Mouse (Mus musculus): ENCODE results near the gene Egfl6. TPM values are rescaled to one million over a fixed set of nuclear protein-coding genes. Genes with fewer than 3 reads are reported as not detected.
"Not testable (repeated sequence)": the region's sequence is repeated elsewhere in the genome, so short reads cannot be mapped to it uniquely, and the experiment has no call there.

Gene Egfl6
- total RNA-seq, 2 experiments from 2014 or later = not detected

GRCm38 (mm10) chrX:166518345-166518744 lies 67.2 kb downstream of the Egfl6 start, which contains the start of gene Tceanc:
Tceanc (minus strand) TSS chrX:166518567.
- ATAC-seq (ENCODE audit: poor library complexity, severe bottlenecking) = peak; percentile 39

- ATAC-seq (ENCODE audit: poor library complexity, severe bottlenecking) = no peak
These were observed 68.9 kb downstream of the Egfl6 start for GRCm38 (mm10) chrX:166516631-166517030.

- ATAC-seq (ENCODE audit: poor library complexity, severe bottlenecking) = no peak
These were observed 69.6 kb downstream of the Egfl6 start for GRCm38 (mm10) chrX:166515923-166516322.

DNA sequence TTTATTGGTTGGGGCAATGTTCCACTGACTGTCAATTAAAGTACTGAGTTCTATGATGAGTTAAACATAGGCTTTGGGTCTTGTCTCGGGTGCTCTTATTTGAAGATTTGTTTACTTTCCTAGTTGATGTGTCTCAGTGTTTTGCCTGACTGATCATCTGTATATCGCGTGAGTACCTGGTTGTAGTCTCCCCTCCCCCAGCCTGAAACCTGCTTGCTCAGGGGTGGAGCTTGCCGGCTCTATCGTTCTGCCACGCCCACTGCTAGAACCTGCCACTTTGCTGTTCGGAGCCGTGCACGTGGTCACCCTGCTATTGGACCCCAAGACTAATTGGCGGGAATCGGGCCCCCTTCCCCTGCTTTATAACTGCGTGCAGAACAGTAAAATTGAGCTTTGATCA lies 71.5 kb downstream of the Egfl6 start:
- ATAC-seq (ENCODE audit: poor library complexity, severe bottlenecking) = not testable (repeated sequence)

GRCm38 (mm10) chrX:166512071-166512470 lies 73.4 kb downstream of the Egfl6 start:
- ATAC-seq (ENCODE audit: poor library complexity, severe bottlenecking) = no peak

GRCm38 (mm10) chrX:166511107-166511506 lies 74.4 kb downstream of the Egfl6 start:
- ATAC-seq (ENCODE audit: poor library complexity, severe bottlenecking) = no peak

DNA sequence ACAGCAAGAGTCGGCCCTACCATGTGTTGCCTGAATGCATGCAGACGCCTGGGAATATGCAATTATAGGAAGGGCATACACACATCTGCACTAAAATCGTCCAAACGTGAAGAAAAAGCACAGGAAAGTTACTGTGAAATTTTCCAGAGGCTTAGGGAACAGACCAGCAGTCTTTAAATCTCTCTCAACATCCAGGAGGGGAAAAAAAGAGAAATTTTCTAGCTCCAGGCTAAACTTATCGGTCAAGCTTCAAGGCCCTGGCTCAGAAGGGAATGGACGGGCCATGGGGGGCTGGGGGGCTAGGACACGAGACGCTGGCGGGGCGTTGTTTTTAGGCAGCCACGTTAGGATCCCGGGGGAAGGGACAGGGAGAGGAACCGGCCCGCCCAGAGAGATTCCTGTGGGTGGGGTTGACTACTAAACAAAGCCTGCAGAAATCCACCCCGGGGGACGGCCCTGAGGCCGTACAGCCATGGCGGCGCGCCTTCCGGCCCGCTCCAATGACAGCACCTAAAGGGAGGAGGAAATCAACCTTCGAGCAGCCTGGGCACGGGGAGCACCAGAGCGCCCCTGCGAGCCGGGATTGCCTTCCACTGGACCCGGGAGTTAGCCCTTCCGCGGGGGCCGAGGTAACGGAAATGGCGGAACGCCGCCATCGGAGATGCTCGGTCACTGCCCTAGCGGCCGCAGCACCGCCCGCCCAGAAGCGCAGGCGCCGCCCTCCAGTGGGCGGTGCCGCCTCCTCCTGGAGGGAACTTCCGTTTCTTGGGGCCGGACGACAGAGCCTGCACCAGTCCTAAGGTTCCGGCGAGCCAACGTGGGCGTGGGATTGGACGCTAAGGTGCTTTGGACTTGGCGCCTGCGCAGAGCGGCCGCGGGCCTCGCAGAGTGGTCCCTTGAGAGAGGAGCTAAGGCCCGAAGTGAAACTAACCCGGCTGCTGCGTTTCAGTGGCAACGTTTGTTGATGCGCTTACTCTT lies 75.5 kb downstream of the Egfl6 start:
- ATAC-seq (ENCODE audit: poor library complexity, severe bottlenecking) = peak; percentile 97

- no peak for ATAC-seq (ENCODE audit: poor library complexity, severe bottlenecking)
These were observed 81.1 kb downstream of the Egfl6 start for GRCm38 (mm10) chrX:166504421-166504820.

- ATAC-seq (ENCODE audit: poor library complexity, severe bottlenecking) = peak; percentile 55; the same call in 1 of the 2 replicates
These were observed 85.9 kb downstream of the Egfl6 start for GRCm38 (mm10) chrX:166499496-166500190.

DNA sequence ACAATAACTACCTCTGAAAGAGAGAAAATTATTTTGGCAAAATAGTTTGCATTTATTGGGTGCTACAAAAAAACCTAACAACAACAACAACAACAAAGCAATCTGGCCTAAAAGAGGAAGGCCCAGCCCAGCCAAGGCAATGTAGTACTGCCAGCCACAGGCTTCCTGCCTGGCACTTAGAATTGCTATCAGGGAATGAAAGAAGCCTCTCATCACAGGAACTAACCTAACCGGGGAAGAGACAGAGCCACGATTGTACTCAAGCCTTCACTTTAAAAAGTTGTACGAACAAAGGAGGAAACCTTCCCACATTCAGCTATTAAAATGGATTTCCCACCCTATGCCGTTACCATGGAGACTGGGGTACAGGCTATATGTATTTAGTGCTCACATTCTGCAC lies 87.7 kb downstream of the Egfl6 start:
- peak; percentile 79 for ATAC-seq (ENCODE audit: poor library complexity, severe bottlenecking)

- no peak for ATAC-seq (ENCODE audit: poor library complexity, severe bottlenecking)
These were observed 90.5 kb downstream of the Egfl6 start for GRCm38 (mm10) chrX:166495052-166495451.

DNA sequence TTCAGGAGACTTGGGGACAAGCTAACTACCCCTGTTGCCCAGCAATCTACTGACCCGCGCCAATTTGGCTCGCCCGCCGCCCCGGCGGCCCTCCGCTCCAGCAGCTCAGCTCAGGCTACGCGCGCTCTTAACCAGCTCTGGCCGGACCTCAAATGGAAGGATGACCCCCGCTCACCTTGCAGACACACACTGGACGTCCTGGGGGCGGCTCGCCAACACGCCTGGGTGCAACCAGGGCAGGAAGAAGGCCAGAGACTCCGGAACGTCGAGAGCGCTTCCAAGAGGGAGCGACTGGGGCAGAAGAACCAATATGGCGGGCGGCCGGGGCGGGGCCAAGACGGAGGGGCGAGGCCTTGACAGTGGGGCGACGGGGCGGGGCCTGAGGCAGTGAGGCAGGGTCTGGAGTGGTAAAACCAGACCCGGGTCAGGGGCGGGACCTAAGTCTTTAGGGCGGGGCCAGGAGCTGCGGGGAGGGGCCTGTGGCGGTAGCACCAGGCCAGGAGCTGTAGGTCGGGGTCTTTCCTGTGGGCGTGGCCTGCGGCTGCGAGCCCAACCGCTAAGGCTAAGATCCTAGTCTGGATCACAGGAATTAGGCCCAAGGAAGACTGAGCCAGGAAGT lies 106.0 kb downstream of the Egfl6 start, which contains the start of gene Rab9:
Gene Rab9, minus strand, starts transcription at position 503 of the 619 bp plus-strand sequence.
- ATAC-seq (ENCODE audit: poor library complexity, severe bottlenecking) = peak; percentile 95

- peak; percentile 45 for ATAC-seq (ENCODE audit: poor library complexity, severe bottlenecking)
These were observed 106.7 kb downstream of the Egfl6 start for GRCm38 (mm10) chrX:166478631-166479364.

GRCm38 (mm10) chrX:166477393-166477792 lies 108.1 kb downstream of the Egfl6 start:
- ATAC-seq (ENCODE audit: poor library complexity, severe bottlenecking) = no peak

Other genes starting within 250 kb of the Egfl6 start
- gene Trappc2, start 145.1 kb downstream of the Egfl6 start, total RNA-seq (2015) = 23.0 and 26.8 TPM in 2 replicates
- gene Trappc2, start 145.1 kb downstream of the Egfl6 start, total RNA-seq (2017) = 13.4 and 18.7 TPM in 2 replicates
- 5.2 TPM in 2 replicates for gene Ofd1, start 145.0 kb downstream of the Egfl6 start, total RNA-seq (2015)
- gene Ofd1, start 145.0 kb downstream of the Egfl6 start, total RNA-seq (2017) = 9.4 and 10.9 TPM in 2 replicates
- 45.1 and 50.2 TPM in 2 replicates for gene Rab9, start 105.9 kb downstream of the Egfl6 start, total RNA-seq (2015)
- gene Rab9, start 105.9 kb downstream of the Egfl6 start, total RNA-seq (2017) = 65.7 and 77.2 TPM in 2 replicates
- gene Tceanc, start 67.2 kb downstream of the Egfl6 start, total RNA-seq (2015) = 5.9 and 7.8 TPM in 2 replicates
- gene Tceanc, start 67.2 kb downstream of the Egfl6 start, total RNA-seq (2017) = 6.8 and 11.7 TPM in 2 replicates